Mouse (Mus musculus) myocyte (in vitro differentiated cells): ENCODE results near the gene Gcnt4.

Source experiments
- E2F4 ChIP-seq: IDR thresholded peaks from one replicate; pipeline ENCODE4 v1.6.1; 2011; ENCODE audit warnings: mild to moderate bottlenecking, control low read depth, moderate library complexity; ENCODE audit not compliant: insufficient read depth
- MAX ChIP-seq: IDR thresholded peaks from one replicate; pipeline ENCODE4 v1.6.1; 2011; ENCODE audit warnings: low read depth, mild to moderate bottlenecking, control low read depth
- MYOG ChIP-seq, 3 experiments: IDR thresholded peaks; one replicate each; pipeline ENCODE4 v1.6.1; 2011; ENCODE audit warnings: control low read depth in 2 of 3, low read depth in 2 of 3, mild to moderate bottlenecking in 2 of 3; ENCODE audit not compliant: insufficient read length in 2 of 3, control insufficient read depth in 1 of 3, insufficient read depth in 1 of 3
- POLR2AphosphoS2 ChIP-seq: IDR thresholded peaks from one replicate; pipeline ENCODE4 v1.6.1; 2011; ENCODE audit warnings: low read depth, control low read depth; ENCODE audit not compliant: insufficient read length
- USF1 ChIP-seq: IDR thresholded peaks from one replicate; pipeline ENCODE4 v1.6.1; 2011; ENCODE audit warnings: low read depth, mild to moderate bottlenecking, control low read depth, moderate library complexity

DNA sequence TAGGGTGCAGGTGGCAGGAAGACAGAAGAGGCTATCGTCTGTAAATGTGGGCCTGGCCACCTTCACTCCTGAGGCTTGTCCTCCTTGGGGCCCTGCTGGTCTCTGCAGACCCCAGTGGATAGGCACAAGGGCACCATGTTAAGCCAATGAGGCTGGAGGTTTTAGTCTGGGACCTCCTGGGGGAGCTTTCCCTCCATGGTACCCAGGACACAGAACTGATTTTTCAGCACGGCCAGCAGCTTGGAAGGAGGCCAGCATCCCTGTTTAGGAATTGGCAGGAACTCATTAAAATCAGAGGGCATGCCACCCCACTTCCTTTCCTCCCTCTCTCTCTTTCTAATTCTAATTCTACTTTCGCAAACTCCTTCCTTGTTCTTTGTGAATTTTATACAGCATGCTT, 19.1 kb downstream of the Gcnt4 start:
- TF ChIP-seq USF1 (no peak), E2F4 (no peak), MAX (no peak), POLR2AphosphoS2 (no peak), MYOG (IDR thresholded peaks at IDR 0.05; ENCODE audit: control insufficient read depth in 1 of 3, insufficient read depth in 1 of 3, insufficient read length in 2 of 3, low read depth in 2 of 3) (no peak)
